Mouse (Mus musculus) brain, embryonic 14.5 days (tissue): ENCODE measurements around the gene Gm45837.

Experiments used
- CTCF ChIP-seq: fragments of 200-500 bp; IDR thresholded peaks from 2 replicates; pipeline ENCODE4 v1.5.1; 2012; ENCODE audit warnings: inconsistent platforms, mild to moderate bottlenecking, moderate library complexity, borderline replicate concordance; ENCODE audit not compliant: insufficient read depth, insufficient read length; ENCODE audit errors: extremely low read depth
- POLR2A ChIP-seq: fragments of 200-500 bp; IDR thresholded peaks from 2 replicates; pipeline ENCODE4 v1.6.1; 2012; ENCODE audit warnings: mild to moderate bottlenecking, inconsistent platforms, borderline replicate concordance; ENCODE audit not compliant: poor library complexity, insufficient read depth, insufficient read length, severe bottlenecking; ENCODE audit errors: extremely low read depth

GRCm38 (mm10) chr7:101461571-101461970 lies 50.9 kb downstream of the Gm45837 start:
- TF ChIP-seq CTCF, result no peak
- TF ChIP-seq POLR2A, result no peak
